Mouse (Mus musculus) cerebellum, adult 11-12 months (tissue): Measurements from ENCODE around the gene D11Wsu47e.

Source experiments
- DNase-seq: peaks from one replicate; pipeline ENCODE4 v3.0.0; 2022

The D11Wsu47e gene

GRCm38 (mm10) chr11:113737912-113738311 is 53.7 kb downstream of the D11Wsu47e start:
- DNase-seq = no peak

GRCm38 (mm10) chr11:113739213-113739612 is 55.0 kb downstream of the D11Wsu47e start:
- DNase-seq = no peak

- DNase-seq = no peak
Observed at GRCm38 (mm10) chr11:113740100-113740499, 55.9 kb downstream of the D11Wsu47e start.

GRCm38 (mm10) chr11:113742998-113743397 is 58.8 kb downstream of the D11Wsu47e start:
- DNase-seq = no peak
